Mouse (Mus musculus): ENCODE data around the gene Btaf1. TPM values are rescaled to one million over a fixed set of nuclear protein-coding genes. Genes with fewer than 3 reads are reported as not detected.
"Not testable (repeated sequence)": the region's sequence is repeated elsewhere in the genome, so short reads cannot be mapped to it uniquely, and the experiment has no call there.

Btaf1 gene
- polyA plus RNA-seq, 1 experiment from 2014 or later: 3.7 TPM

DNA sequence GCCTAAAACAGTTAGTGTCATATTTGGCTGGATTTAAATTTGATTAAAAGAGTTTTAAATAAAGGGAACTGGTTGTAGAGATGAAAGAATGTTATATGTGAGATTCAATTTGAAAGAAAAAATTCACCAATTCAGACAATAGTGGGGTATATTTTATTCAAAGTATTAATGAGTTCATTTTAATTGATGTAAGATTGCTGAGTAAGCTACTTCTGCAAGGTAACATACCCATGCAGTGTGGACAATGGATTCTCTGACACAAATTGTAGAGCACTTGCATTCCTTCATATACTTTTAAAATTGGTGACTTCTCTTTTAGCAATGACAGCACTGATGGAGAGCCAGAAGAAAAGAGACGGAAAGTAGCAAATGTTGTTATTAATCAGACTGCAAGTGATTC, 35.4 kb downstream of the Btaf1 start:
- no peaks in the 10 kb centered on the region for H3K9me3 ChIP-seq (ENCODE audit: low read length)
- no peaks in the 10 kb centered on the region for H3K27me3 ChIP-seq (ENCODE audit: insufficient read depth, low read length)
- H3K4me3 ChIP-seq (ENCODE audit: low read depth, low read length): no peak overlapping the region
- WGBS (ENCODE audit: insufficient replicate concordance): 91% methylated on average over 1 of the region's 1 CpGs
- DNase-seq (no peak), ATAC-seq (no peak)
- no peak overlapping the region for H3K27ac ChIP-seq (ENCODE audit: low read depth)
- no peak overlapping the region for H3K9ac ChIP-seq (replicated peaks)
- H3K36me3 ChIP-seq (replicated peaks; ENCODE audit: insufficient read depth, low read length): peaks cover 53% of the 10 kb centered on the region
- no peaks in the 10 kb centered on the region for H3K4me1 ChIP-seq (ENCODE audit: insufficient read depth)
- H3K4me2 ChIP-seq (ENCODE audit: low read depth, low read length): no peak overlapping the region
- TF ChIP-seq CTCF (IDR thresholded peaks at IDR 0.05; ENCODE audit: low read depth) (no peak), EP300 (IDR thresholded peaks at IDR 0.05; ENCODE audit: low read depth) (no peak)

GRCm38 (mm10) chr19:36962544-36963260, 36.8 kb downstream of the Btaf1 start:
- 76% methylated on average over 6 of the region's 6 CpGs for WGBS (ENCODE audit: insufficient replicate concordance)
- H3K27ac ChIP-seq (ENCODE audit: low read depth); H3K9me3 ChIP-seq (ENCODE audit: low read length); H3K4me3 ChIP-seq (ENCODE audit: low read depth, low read length); H3K27me3 ChIP-seq (ENCODE audit: insufficient read depth, low read length); DNase-seq; H3K4me2 ChIP-seq (ENCODE audit: low read depth, low read length); ATAC-seq; H3K9ac ChIP-seq (replicated peaks); H3K4me1 ChIP-seq (ENCODE audit: insufficient read depth): not testable (repeated sequence)
- H3K36me3 ChIP-seq (replicated peaks; ENCODE audit: insufficient read depth, low read length): peaks cover 56% of the 10 kb centered on the region

GRCm38 (mm10) chr19:37004557-37004956, 78.7 kb downstream of the Btaf1 start:
- no peaks in the 10 kb centered on the region for H3K27me3 ChIP-seq (ENCODE audit: insufficient read depth, low read length)
- 90% methylated on average over 5 of the region's 5 CpGs for whole genome bisulfite sequencing (ENCODE audit: insufficient replicate concordance)
- no peak for TF ChIP-seq EP300 (IDR thresholded peaks at IDR 0.05; ENCODE audit: low read depth)
- no peak for TF ChIP-seq CTCF (IDR thresholded peaks at IDR 0.05; ENCODE audit: low read depth)
- H3K9ac ChIP-seq (replicated peaks): no peak overlapping the region
- H3K4me2 ChIP-seq (ENCODE audit: low read depth, low read length): no peak overlapping the region
- H3K4me3 ChIP-seq (ENCODE audit: low read depth, low read length): no peak overlapping the region
- no peak for ATAC-seq
- peaks cover 84% of the 10 kb centered on the region for H3K36me3 ChIP-seq (replicated peaks; ENCODE audit: insufficient read depth, low read length)
- H3K9me3 ChIP-seq (ENCODE audit: low read length): no peaks in the 10 kb centered on the region
- H3K4me1 ChIP-seq (ENCODE audit: insufficient read depth): no peaks in the 10 kb centered on the region
- no peak for DNase-seq
- H3K27ac ChIP-seq (ENCODE audit: low read depth): no peak overlapping the region

DNA sequence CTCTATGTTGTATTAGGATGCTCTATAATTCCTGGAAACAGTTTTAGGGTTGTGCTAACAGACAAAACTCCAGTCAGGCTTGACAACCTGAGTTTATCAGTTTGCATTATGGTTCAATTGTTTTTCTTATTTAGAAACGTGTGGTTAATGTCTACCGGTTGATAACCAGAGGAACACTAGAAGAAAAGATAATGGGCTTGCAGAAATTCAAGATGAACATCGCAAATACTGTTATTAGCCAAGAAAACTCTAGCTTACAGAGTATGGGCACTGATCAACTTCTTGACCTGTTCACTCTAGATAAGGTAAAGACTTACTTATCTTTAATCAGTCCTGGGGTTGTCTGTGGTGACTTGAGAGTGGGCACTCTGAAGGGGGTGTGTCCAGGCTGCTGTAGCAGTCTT, 84.0 kb downstream of the Btaf1 start:
- H3K9me3 ChIP-seq (ENCODE audit: low read length): no peaks in the 10 kb centered on the region
- H3K4me3 ChIP-seq (ENCODE audit: low read depth, low read length): no peak overlapping the region
- WGBS (ENCODE audit: insufficient replicate concordance): 47% methylated on average over 3 of the region's 3 CpGs
- no peaks in the 10 kb centered on the region for H3K27me3 ChIP-seq (ENCODE audit: insufficient read depth, low read length)
- no peak overlapping the region for H3K9ac ChIP-seq (replicated peaks)
- TF ChIP-seq EP300 (IDR thresholded peaks at IDR 0.05; ENCODE audit: low read depth) (peak; percentile 74), CTCF (IDR thresholded peaks at IDR 0.05; ENCODE audit: low read depth) (no peak)
- no peak overlapping the region for H3K4me2 ChIP-seq (ENCODE audit: low read depth, low read length)
- ATAC-seq: peak; percentile 58
- H3K36me3 ChIP-seq (replicated peaks; ENCODE audit: insufficient read depth, low read length): peaks cover 81% of the 10 kb centered on the region
- no peak overlapping the region for H3K27ac ChIP-seq (ENCODE audit: low read depth)
- DNase-seq: no peak
- no peaks in the 10 kb centered on the region for H3K4me1 ChIP-seq (ENCODE audit: insufficient read depth)

DNA sequence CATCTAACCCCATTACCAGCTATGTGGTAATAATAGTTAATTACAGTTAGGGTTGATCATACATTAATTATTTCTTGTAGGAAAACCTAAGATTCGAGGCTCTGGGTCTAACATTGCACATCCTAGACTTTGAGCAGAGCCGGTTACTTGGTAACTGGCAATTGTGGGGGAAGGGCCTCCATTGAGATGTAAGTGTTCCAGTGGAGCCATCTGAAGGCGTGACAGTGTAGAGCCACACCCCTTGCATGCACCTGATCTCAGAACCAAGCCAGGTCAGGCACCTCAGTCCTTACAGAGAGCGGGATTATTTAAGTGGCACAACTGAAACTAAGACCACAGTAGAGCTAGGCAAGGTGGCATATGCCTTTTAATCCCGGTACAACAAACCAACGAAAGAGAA, 87.6 kb downstream of the Btaf1 start:
- Histone ChIP-seq H3K27ac (ENCODE audit: low read depth) (no peak overlapping the region), H3K4me1 (ENCODE audit: insufficient read depth) (peaks cover 4% of the 10 kb centered on the region), H3K9ac (replicated peaks) (no peak overlapping the region), H3K9me3 (ENCODE audit: low read length) (no peaks in the 10 kb centered on the region), H3K36me3 (replicated peaks; ENCODE audit: insufficient read depth, low read length) (peaks cover 52% of the 10 kb centered on the region), H3K4me3 (ENCODE audit: low read depth, low read length) (no peak overlapping the region), H3K4me2 (ENCODE audit: low read depth, low read length) (no peak overlapping the region), H3K27me3 (ENCODE audit: insufficient read depth, low read length) (no peaks in the 10 kb centered on the region)
- ATAC-seq: no peak
- TF ChIP-seq CTCF (IDR thresholded peaks at IDR 0.05; ENCODE audit: low read depth) (no peak), EP300 (IDR thresholded peaks at IDR 0.05; ENCODE audit: low read depth) (no peak)
- no peak for DNase-seq
- WGBS (ENCODE audit: insufficient replicate concordance): 90% methylated on average over 6 of the region's 6 CpGs

DNA sequence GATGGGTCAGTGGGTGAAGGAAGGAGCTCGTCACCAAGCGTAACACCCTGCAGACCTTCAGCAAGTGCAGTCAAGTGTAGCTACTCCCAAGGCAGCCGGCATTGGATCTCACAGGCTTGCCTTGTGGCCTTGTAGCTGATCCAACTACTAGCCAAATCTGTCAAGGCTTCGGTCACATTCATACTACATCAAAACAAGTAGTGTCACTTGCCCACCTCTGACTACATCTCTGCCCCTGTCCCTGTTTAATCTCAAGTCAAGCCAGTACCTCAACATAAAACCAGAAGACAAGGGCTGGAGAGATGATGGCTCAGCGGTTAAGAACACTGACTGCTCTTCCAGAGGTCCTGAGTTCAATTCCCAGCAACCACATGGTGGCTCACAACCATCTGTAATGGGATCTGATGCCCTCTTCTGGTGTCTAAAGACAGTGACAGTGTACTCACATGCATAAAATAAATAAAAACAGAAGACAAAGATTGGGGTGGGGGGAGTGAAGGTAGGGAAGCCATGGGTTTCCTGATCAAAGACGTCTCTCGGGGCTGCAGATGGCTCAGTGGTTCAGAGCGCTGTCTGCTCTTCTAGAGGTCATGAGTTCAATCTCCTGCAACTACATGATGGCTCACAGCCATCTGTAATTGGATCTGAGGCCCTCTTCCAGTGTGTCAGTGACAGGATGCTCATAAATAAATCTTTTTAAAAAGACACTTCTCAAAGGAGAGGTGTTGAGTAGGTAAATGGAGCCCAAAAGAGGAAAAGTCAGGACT, 88.5 kb downstream of the Btaf1 start:
- Histone ChIP-seq H3K27me3 (ENCODE audit: insufficient read depth, low read length) (no peaks in the 10 kb centered on the region), H3K4me2 (ENCODE audit: low read depth, low read length) (no peak overlapping the region), H3K9ac (replicated peaks) (no peak overlapping the region), H3K27ac (ENCODE audit: low read depth) (no peak overlapping the region), H3K4me3 (ENCODE audit: low read depth, low read length) (no peak overlapping the region), H3K4me1 (ENCODE audit: insufficient read depth) (peaks cover 4% of the 10 kb centered on the region), H3K36me3 (replicated peaks; ENCODE audit: insufficient read depth, low read length) (peaks cover 43% of the 10 kb centered on the region), H3K9me3 (ENCODE audit: low read length) (no peaks in the 10 kb centered on the region)
- no peak for DNase-seq
- no peak for TF ChIP-seq EP300 (IDR thresholded peaks at IDR 0.05; ENCODE audit: low read depth)
- no peak for TF ChIP-seq CTCF (IDR thresholded peaks at IDR 0.05; ENCODE audit: low read depth)
- 83% methylated on average over 8 of the region's 8 CpGs for WGBS (ENCODE audit: insufficient replicate concordance)
- no peak for ATAC-seq
